Mouse (Mus musculus): ENCODE measurements around the gene Ppm1b. TPM values are rescaled to one million over a fixed set of nuclear protein-coding genes. Genes with fewer than 3 reads are reported as not detected.

The Ppm1b gene
- polyA plus RNA-seq, 1 experiment from 2014 or later = 108 TPM

GRCm38 (mm10) chr17:84960136-84960535, 3.6 kb downstream of the Ppm1b start:
- WGBS = 57% methylated on average over 4 of the region's 4 CpGs
- no peak for ATAC-seq (ENCODE audit: low FRiP score)
- H3K27me3 ChIP-seq = no peaks in the 10 kb centered on the region
- no peak overlapping the region for H3K27ac ChIP-seq
- H3K36me3 ChIP-seq (replicated peaks) = no peaks in the 10 kb centered on the region; the same call in 1 of the 2 replicates
- H3K4me3 ChIP-seq (replicated peaks) = peak overlapping the region; percentile 99
- peaks cover 30% of the 10 kb centered on the region for H3K4me1 ChIP-seq
- no peaks in the 10 kb centered on the region for H3K9me3 ChIP-seq
- peak overlapping the region; percentile 65 for H3K4me2 ChIP-seq
- no peak overlapping the region for H3K9ac ChIP-seq

- Histone ChIP-seq H3K36me3 (replicated peaks) (no peaks in the 10 kb centered on the region; the same call in 1 of the 2 replicates), H3K27me3 (no peaks in the 10 kb centered on the region), H3K9me3 (no peaks in the 10 kb centered on the region), H3K4me2 (no peak overlapping the region), H3K4me3 (replicated peaks) (no peak overlapping the region), H3K27ac (no peak overlapping the region), H3K9ac (no peak overlapping the region), H3K4me1 (peaks cover 20% of the 10 kb centered on the region)
- WGBS = 88% methylated on average over 3 of the region's 4 CpGs
- no peak for ATAC-seq (ENCODE audit: low FRiP score)
Measured at GRCm38 (mm10) chr17:84962046-84962445, 5.5 kb downstream of the Ppm1b start.

- WGBS = 90% methylated on average over 6 of the region's 6 CpGs
- Histone ChIP-seq H3K9ac (no peak overlapping the region), H3K4me2 (no peak overlapping the region), H3K9me3 (no peaks in the 10 kb centered on the region), H3K4me3 (replicated peaks) (no peak overlapping the region), H3K4me1 (peaks cover 20% of the 10 kb centered on the region), H3K27ac (no peak overlapping the region), H3K36me3 (replicated peaks) (no peaks in the 10 kb centered on the region; the same call in 1 of the 2 replicates), H3K27me3 (no peaks in the 10 kb centered on the region)
- no peak for ATAC-seq (ENCODE audit: low FRiP score)
Measured at GRCm38 (mm10) chr17:84963651-84964050, 7.1 kb downstream of the Ppm1b start.

- 94% methylated on average over 1 of the region's 1 CpGs for WGBS
Measured at GRCm38 (mm10) chr17:84966231-84966630, 9.7 kb downstream of the Ppm1b start.

GRCm38 (mm10) chr17:84967045-84967444, 10.5 kb downstream of the Ppm1b start:
- H3K27ac ChIP-seq = no peak overlapping the region
- H3K4me1 ChIP-seq = no peaks in the 10 kb centered on the region; the same call in 1 of the 2 replicates
- H3K4me3 ChIP-seq (replicated peaks) = no peak overlapping the region
- H3K4me2 ChIP-seq = no peak overlapping the region
- no peaks in the 10 kb centered on the region for H3K9me3 ChIP-seq
- H3K27me3 ChIP-seq = no peaks in the 10 kb centered on the region
- no peak overlapping the region for H3K9ac ChIP-seq
- H3K36me3 ChIP-seq (replicated peaks) = no peaks in the 10 kb centered on the region; the same call in 1 of the 2 replicates
- ATAC-seq (ENCODE audit: low FRiP score) = no peak
- WGBS = 69% methylated on average over 1 of the region's 1 CpGs

More at GRCm38 (mm10) chr17:84966231-84966630, 9.7 kb downstream of the Ppm1b start:
- Histone ChIP-seq H3K4me2 (no peak overlapping the region), H3K9ac (no peak overlapping the region), H3K27ac (no peak overlapping the region), H3K36me3 (replicated peaks) (no peaks in the 10 kb centered on the region; the same call in 1 of the 2 replicates), H3K27me3 (no peaks in the 10 kb centered on the region), H3K4me3 (replicated peaks) (no peak overlapping the region), H3K9me3 (no peaks in the 10 kb centered on the region), H3K4me1 (peaks cover 2% of the 10 kb centered on the region; the same call in 1 of the 2 replicates)
- no peak for ATAC-seq (ENCODE audit: low FRiP score)

GRCm38 (mm10) chr17:84969916-84970315, 13.4 kb downstream of the Ppm1b start:
- 82% methylated on average over 8 of the region's 8 CpGs for WGBS
- Histone ChIP-seq H3K4me1 (no peaks in the 10 kb centered on the region; the same call in 1 of the 2 replicates), H3K36me3 (replicated peaks) (no peaks in the 10 kb centered on the region; the same call in 1 of the 2 replicates), H3K27me3 (no peaks in the 10 kb centered on the region), H3K4me3 (replicated peaks) (no peak overlapping the region), H3K9me3 (no peaks in the 10 kb centered on the region), H3K9ac (no peak overlapping the region), H3K4me2 (no peak overlapping the region), H3K27ac (no peak overlapping the region)
- no peak for ATAC-seq (ENCODE audit: low FRiP score)

- H3K9me3 ChIP-seq = no peaks in the 10 kb centered on the region
- no peaks in the 10 kb centered on the region for H3K27me3 ChIP-seq
- H3K4me3 ChIP-seq (replicated peaks) = no peak overlapping the region
- H3K36me3 ChIP-seq (replicated peaks) = peaks cover 7% of the 10 kb centered on the region; the same call in 1 of the 2 replicates
- no peak overlapping the region for H3K4me2 ChIP-seq
- ATAC-seq (ENCODE audit: low FRiP score) = no peak
- H3K27ac ChIP-seq = no peak overlapping the region
- H3K4me1 ChIP-seq = no peaks in the 10 kb centered on the region; the same call in 1 of the 2 replicates
- H3K9ac ChIP-seq = no peak overlapping the region
- 64% methylated on average over 1 of the region's 1 CpGs for WGBS
Measured at GRCm38 (mm10) chr17:84981721-84982120, 25.2 kb downstream of the Ppm1b start.

GRCm38 (mm10) chr17:84982735-84983134, 26.2 kb downstream of the Ppm1b start:
- WGBS = 87% methylated on average over 2 of the region's 2 CpGs
- peaks cover 4% of the 10 kb centered on the region for H3K4me1 ChIP-seq
- no peak overlapping the region for H3K9ac ChIP-seq
- no peaks in the 10 kb centered on the region for H3K9me3 ChIP-seq
- no peak overlapping the region for H3K27ac ChIP-seq
- 0 out of 2 replicates have a peak, but pooled peaks cover 4% of the 10 kb centered on the region for H3K36me3 ChIP-seq (replicated peaks)
- H3K27me3 ChIP-seq = no peaks in the 10 kb centered on the region
- H3K4me2 ChIP-seq = no peak overlapping the region
- ATAC-seq (ENCODE audit: low FRiP score) = no peak
- H3K4me3 ChIP-seq (replicated peaks) = no peak overlapping the region

GRCm38 (mm10) chr17:84986368-84986767, 29.8 kb downstream of the Ppm1b start:
- Histone ChIP-seq H3K4me3 (replicated peaks) (no peak overlapping the region), H3K9ac (no peak overlapping the region), H3K27ac (no peak overlapping the region), H3K4me2 (no peak overlapping the region), H3K27me3 (no peaks in the 10 kb centered on the region), H3K36me3 (replicated peaks) (no peaks in the 10 kb centered on the region), H3K9me3 (no peaks in the 10 kb centered on the region), H3K4me1 (peaks cover 5% of the 10 kb centered on the region)
- WGBS = 78% methylated on average over 5 of the region's 5 CpGs
- no peak for ATAC-seq (ENCODE audit: low FRiP score)

- Histone ChIP-seq H3K9ac (no peak overlapping the region), H3K4me2 (no peak overlapping the region), H3K4me1 (peaks cover 5% of the 10 kb centered on the region), H3K9me3 (no peaks in the 10 kb centered on the region), H3K36me3 (replicated peaks) (no peaks in the 10 kb centered on the region), H3K4me3 (replicated peaks) (no peak overlapping the region), H3K27me3 (no peaks in the 10 kb centered on the region), H3K27ac (no peak overlapping the region)
- no peak for ATAC-seq (ENCODE audit: low FRiP score)
- WGBS = 96% methylated on average over 3 of the region's 3 CpGs
Measured at GRCm38 (mm10) chr17:84987834-84988410, 31.4 kb downstream of the Ppm1b start.

GRCm38 (mm10) chr17:84988514-84988913, 32.0 kb downstream of the Ppm1b start:
- H3K4me3 ChIP-seq (replicated peaks) = no peak overlapping the region
- no peak overlapping the region for H3K9ac ChIP-seq
- no peak overlapping the region for H3K4me2 ChIP-seq
- H3K27me3 ChIP-seq = no peaks in the 10 kb centered on the region
- H3K36me3 ChIP-seq (replicated peaks) = no peaks in the 10 kb centered on the region
- peaks cover 5% of the 10 kb centered on the region for H3K4me1 ChIP-seq
- no peak for ATAC-seq (ENCODE audit: low FRiP score)
- H3K9me3 ChIP-seq = no peaks in the 10 kb centered on the region
- no peak overlapping the region for H3K27ac ChIP-seq

- H3K36me3 ChIP-seq (replicated peaks) = peaks cover 11% of the 10 kb centered on the region; the same call in 1 of the 2 replicates
- no peak overlapping the region for H3K4me2 ChIP-seq
- WGBS = 88% methylated on average over 6 of the region's 6 CpGs
Measured at GRCm38 (mm10) chr17:84995844-84996243, 39.3 kb downstream of the Ppm1b start.

GRCm38 (mm10) chr17:84997639-84998038, 41.1 kb downstream of the Ppm1b start:
- Histone ChIP-seq H3K9ac (no peak overlapping the region), H3K4me3 (replicated peaks) (no peak overlapping the region), H3K27me3 (no peaks in the 10 kb centered on the region), H3K4me2 (no peak overlapping the region), H3K4me1 (peaks cover 3% of the 10 kb centered on the region; the same call in 1 of the 2 replicates), H3K27ac (no peak overlapping the region), H3K9me3 (no peaks in the 10 kb centered on the region), H3K36me3 (replicated peaks) (peaks cover 11% of the 10 kb centered on the region; the same call in 1 of the 2 replicates)
- 81% methylated on average over 1 of the region's 1 CpGs for WGBS
- ATAC-seq (ENCODE audit: low FRiP score) = no peak

More at GRCm38 (mm10) chr17:84995844-84996243, 39.3 kb downstream of the Ppm1b start:
- Histone ChIP-seq H3K9me3 (no peaks in the 10 kb centered on the region), H3K4me3 (replicated peaks) (no peak overlapping the region), H3K4me1 (peaks cover 3% of the 10 kb centered on the region; the same call in 1 of the 2 replicates), H3K9ac (no peak overlapping the region), H3K27me3 (no peaks in the 10 kb centered on the region), H3K27ac (no peak overlapping the region)
- no peak for ATAC-seq (ENCODE audit: low FRiP score)

Data from forebrain, embryonic 12.5 days (tissue).